Mouse (Mus musculus) R1 (cell line): ENCODE measurements around the gene Fam185a.

Experiments
- DNase-seq: peaks from one replicate; pipeline ENCODE4 v3.0.0-alpha.2; 2018; ENCODE audit warnings: low read depth, low spot score

The Fam185a gene

DNA sequence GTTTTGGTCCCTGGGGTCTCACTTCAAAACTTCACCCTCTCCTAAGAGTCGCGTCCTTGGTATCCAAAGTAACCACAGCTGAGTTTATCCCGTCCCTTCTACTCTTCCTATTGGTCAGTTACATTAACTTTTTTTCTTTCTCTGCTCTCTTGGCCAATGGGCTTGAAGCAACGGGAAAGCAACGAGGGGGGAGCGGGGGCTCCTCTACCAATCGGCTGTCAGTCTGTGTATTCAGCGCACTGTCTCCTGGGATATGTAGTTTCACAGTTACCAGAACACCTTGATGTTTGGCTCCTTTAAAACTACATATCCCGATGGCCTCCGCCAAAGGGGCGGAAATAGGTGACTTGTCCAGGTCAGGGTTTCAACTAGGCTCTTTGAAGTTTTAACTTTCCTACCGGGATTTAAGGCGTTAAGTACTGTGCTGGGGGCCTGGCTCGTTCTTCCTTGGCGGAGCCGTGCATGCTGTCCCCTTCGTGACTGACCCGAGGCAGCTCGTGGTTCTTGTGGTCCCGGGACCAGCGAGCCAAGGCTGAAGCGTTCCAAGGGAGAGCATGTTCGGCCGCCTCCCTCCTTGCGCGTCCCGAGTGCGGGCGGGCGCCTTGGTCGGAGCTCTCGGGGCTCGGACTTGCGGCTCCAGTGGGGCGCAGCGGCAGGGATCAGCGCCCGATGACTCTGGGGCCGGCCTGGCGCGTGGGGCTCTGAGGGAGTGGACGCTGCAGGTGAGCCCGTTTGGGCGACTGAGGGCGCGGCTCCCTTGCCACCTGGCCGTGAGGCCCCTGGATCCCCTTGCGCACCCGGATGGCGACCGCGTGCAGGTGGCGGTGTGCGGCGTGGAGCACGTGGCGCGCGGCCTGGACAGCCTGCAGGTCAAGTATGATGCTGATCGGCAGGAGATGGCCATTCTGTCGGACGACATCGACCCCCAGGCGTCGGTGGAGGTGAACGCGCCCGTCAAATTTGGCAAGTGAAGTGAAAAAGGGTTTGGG lies at the start of gene Fam185a, which contains the start of gene Ccdc146:
Fam185a (plus strand) TSS at position 345 of the 989 bp plus-strand sequence.
Ccdc146 (minus strand) TSS at position 64 of the 989 bp plus-strand sequence.
- DNase-seq = peak; percentile 100

GRCm38 (mm10) chr5:21376935-21377334 lies 47.8 kb upstream of the Fam185a start:
- DNase-seq = no peak

- no peak for DNase-seq
These were observed 46.4 kb upstream of the Fam185a start for GRCm38 (mm10) chr5:21378397-21378796.

GRCm38 (mm10) chr5:21381986-21382385 lies 42.8 kb upstream of the Fam185a start:
- no peak for DNase-seq

DNA sequence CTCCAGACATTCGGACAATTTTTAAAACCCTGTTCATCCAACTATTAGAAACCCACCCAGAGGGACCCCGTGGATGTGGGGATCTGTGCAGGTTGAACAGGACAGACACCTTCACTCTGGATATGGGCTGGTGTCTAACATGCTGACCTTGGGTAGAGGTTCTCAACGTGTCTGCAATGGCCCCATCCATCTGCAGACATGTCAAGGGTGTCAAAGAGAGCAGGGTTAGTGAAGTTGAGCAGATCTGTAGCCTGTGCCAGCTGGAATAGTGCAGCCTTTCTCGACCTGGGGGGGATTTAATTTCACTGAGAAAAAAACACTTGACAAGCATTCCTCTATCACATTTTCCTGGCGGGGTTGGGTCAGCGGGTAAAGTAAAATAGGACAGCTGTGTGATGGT lies 42.1 kb upstream of the Fam185a start:
- DNase-seq = no peak

DNA sequence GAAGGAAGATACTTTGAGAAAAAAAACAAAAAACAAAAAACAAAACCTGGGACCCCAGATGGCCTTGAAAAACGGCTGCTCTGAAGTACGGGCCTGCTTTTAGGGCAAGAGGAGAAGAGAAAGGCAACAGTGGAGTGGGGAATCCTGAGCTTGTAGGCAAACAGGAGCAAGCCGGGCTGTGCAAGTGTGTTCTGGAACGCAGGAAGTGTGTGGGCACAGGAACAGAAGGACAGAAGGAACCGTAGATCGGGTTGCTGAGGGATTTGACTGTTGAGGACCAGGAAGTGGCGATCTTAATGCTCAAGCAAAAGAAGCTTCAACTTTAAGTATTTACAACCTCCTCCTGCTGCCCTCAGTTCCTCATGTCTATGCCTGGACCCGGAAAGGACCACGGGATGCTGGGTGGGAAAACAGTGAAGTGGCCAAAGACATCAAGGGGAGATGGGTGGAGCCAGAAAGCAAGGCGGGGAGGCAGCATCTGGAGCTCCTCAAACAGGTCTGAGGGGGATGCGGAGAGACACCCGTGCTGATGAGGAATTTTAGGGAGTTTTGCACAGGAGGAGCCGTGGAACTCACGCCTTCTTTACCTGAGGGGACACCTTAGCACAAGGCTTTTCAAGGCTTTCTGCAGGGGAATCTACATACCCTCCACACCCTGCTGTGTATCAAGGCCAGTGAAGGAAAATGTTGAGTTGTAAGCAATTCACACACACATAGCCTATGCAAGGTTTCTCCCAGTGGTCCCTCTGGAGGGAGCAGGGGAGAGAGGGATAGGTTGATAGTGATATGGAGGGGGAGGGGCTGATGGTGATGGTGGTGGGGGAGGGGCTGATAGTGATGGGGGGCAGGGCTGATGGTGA lies 41.1 kb upstream of the Fam185a start:
- peak; percentile 48 for DNase-seq

- DNase-seq = no peak
These were observed 40.4 kb upstream of the Fam185a start for GRCm38 (mm10) chr5:21384252-21384960.

GRCm38 (mm10) chr5:21384976-21385375 lies 39.8 kb upstream of the Fam185a start:
- DNase-seq = no peak

- no peak for DNase-seq
These were observed 38.3 kb upstream of the Fam185a start for GRCm38 (mm10) chr5:21386432-21386831.

DNA sequence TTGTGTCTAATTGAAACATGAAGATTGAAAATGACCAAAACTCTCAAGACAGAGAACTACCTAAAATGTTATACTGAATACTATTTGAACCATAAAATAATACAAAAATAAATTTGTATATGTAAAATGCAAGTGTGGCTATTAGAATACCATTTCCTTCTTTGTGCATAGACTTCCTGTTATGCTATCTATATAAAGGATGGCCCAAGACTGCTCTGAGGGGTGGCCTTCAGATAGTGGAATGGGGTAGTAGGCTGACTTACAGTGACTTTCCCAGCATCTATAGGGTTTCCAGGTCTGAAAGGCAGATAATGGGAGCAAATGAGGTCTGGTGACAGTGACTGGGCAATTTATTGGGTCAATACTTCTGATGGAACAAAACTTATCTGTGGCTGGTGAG lies 37.4 kb upstream of the Fam185a start:
- no peak for DNase-seq

- DNase-seq = no peak
These were observed 35.9 kb upstream of the Fam185a start for GRCm38 (mm10) chr5:21388855-21389254.

- no peak for DNase-seq
These were observed 33.0 kb upstream of the Fam185a start for GRCm38 (mm10) chr5:21391616-21392384.

DNA sequence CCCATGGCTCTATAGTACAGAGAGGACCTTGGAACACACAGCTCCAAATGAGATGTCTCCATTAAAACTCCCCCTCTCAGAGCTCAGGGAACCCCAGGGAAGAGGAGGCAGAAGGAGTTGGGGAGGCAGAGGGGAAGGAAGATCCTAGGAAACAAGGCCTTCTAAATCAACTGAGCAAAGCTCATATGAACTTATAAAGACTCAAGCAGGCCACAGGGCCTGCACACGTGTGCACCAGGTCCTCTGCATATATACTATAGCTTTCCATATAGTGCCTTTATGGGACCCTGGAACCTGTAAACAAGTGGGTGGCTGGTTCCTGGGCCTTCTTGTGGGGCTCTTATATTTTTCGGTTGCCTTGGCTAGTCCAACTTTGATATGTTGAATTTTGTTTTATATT lies 30.2 kb upstream of the Fam185a start:
- DNase-seq = no peak

DNA sequence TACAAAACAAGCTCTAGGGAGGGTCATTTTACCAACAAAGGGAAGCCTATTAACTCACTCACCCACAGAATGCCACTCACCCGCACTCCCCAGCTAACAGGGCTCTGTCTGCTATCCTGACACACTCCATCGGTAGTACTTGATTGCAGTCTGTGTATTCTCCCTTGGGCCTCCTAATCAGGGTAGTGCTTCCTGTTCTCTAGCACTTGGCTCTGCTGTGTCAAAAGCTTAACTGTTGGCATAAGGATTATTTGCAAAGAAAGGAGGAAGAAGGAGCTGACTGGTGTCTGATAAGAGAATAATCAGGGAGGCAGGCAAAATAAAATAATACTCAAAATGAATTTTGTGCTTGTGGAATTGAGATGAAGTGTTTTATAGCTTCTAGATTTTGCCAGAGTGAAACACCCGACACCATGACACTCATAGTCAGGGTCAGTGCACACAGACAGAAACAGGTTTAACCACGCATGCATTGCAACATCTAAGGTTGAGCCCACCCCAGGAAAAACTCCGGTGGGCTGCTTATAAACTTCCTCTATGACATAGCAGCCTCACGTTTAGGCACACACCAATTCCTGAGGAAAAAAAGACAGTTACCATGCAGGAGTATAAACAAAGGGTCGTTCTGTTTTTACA lies 29.4 kb upstream of the Fam185a start:
- DNase-seq = no peak

- no peak for DNase-seq
These were observed 13.5 kb upstream of the Fam185a start for GRCm38 (mm10) chr5:21411261-21411666.

DNA sequence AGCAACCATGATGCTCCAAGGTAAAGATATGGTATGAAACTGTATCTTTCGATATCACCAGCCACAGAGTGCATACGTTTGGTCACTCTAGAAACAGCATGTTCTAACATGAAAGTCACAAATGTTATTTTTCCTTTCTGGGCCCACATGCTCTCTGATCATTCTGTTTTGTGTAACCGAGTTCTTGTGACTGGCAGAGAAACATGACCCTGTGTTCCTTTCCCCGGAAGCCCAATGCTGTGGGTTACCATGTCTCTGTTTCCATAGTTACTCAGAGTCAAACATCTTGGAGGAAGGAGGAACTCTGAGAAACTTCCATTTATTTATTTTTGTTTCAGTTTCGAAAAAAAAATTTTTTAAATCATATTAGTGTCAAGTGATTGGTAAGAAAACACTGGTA lies 12.7 kb upstream of the Fam185a start:
- DNase-seq = no peak

DNA sequence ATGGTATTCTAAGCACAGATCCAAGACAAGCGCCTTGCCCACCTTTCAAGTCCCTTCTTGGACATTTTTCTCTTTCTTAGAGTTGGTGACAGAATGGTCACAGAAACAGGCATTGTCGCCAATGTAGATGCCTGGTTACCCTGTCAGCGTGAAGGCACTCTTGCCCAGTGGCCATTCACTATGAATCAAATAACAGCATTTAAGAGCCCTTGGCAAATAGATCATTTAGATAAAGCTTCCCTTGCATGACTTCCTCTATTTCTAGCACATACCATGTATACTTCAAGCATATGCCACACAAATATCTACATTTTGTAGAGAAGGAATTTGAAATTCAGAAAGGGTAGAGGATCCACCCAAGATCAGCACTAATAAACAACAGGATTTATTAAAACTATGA lies 11.4 kb upstream of the Fam185a start:
- DNase-seq = no peak

- peak; percentile 77 for DNase-seq
These were observed 10.5 kb upstream of the Fam185a start for GRCm38 (mm10) chr5:21414116-21414820.

- DNase-seq = no peak
These were observed 6.1 kb upstream of the Fam185a start for GRCm38 (mm10) chr5:21418613-21419012.

DNA sequence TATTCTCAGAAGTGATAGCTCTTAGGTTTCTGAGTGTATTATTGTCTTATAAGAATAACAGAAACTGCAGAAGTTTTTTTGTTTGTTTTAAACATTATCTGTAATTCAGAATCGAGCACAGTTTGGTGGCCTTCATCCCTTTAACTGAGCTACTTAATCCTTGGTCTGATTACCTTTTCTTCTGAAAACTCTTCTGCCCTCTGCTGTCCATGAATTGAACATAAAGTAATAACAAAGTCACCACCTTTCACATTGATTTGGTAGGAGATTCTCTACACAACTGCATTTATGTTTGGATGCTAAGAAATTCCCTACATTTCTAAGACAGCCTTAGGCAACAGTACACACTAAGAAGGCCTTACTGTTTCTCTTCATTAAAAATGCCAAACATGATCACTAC lies 4.1 kb upstream of the Fam185a start:
- peak; percentile 29 for DNase-seq
